Mouse (Mus musculus): ENCODE results near the gene Olfr828.
A peak's percentile ranks its signal among the peaks of the same experiment; 100 is the strongest.

Olfr828 gene

DNA sequence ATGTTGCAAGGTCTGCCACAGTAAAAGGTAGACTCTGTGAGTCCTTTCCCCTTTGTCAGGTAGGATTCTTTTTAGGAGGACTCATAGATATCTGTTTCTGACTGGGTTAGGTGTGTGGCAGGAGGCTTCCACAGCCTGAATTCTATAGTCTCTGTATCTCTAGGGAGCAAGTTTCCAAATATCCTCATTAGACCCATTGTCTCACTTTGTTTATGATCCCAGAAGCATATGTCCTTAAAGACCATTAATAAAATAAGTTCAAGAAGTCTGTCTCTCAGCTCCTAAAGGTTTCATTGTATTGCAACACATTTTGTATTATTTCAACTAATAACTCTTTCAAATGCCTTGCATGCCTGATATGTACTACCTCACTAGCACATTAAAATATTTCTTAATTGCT is at the start of gene Olfr828:
Gene Olfr828 (minus strand): TSS at position 101 of the 400 bp plus-strand sequence.
- DNase-seq (ENCODE audit: low spot score in 2 of 2), result no peak

DNA sequence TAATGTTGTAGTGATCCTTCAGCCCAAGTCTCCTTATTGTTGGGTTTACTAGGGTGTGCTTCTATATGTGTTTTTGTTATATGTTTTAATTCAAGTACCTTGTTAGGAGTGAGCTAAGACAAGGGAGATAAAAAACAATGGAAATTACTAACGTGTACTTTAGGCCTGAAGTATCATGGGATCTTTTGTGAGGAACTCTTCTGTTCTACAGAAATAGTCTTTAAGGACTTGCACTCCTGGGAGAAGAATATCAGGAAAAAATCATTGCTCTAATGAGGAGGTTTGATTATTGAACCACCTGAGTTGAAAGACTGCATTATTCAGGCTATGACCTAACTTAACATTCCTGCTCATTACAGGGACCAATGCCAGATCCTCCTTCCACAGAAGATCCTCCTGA is 35.3 kb upstream of the Olfr828 start, which contains the start of gene Olfr829:
Gene Olfr829 (plus strand): TSS at position 301 of the 400 bp plus-strand sequence.
- no peak for DNase-seq (ENCODE audit: low spot score in 2 of 2)

DNA sequence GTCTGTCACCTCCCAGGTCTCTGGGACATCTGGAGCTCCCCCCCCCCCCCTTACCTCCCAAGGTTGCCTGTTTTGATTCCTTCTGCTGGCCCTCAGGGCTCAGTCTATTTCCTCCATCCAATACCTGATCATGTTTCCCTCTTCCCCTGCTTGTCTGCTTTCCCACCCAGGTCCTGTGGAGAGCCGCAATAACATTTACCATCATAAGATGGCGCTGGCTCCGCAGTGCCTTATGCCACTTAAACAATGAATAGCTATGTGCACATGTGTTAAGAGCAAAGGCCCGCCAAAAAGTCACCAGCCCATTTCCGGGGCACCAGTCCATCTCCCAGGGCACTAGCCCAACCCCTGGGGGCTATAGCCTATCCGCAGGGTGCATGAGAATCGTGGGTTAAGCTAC is 34.0 kb downstream of the Olfr828 start:
- no peak for DNase-seq (ENCODE audit: low spot score in 2 of 2)

DNA sequence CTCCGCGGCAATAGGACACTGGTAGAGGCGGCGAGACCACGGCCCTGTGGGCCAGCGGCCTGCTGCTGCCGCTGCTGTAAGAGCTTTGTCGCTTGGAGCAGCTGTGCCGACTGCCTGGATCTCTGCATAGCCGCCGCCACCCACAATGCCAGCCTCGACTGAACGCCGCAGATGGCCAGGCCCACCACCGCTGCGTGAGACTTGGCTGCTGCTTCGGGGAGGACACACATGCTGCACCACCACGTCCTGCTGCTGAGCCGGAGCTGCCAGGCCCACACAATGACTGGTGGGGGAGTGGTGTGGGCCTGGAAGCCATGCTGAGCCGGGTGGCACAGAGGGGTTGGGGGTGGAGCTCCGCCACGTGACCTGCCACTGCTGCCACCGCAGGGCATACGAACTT is 39.9 kb downstream of the Olfr828 start:
- DNase-seq (ENCODE audit: low spot score in 2 of 2), result peak; percentile 7 to 9

DNA sequence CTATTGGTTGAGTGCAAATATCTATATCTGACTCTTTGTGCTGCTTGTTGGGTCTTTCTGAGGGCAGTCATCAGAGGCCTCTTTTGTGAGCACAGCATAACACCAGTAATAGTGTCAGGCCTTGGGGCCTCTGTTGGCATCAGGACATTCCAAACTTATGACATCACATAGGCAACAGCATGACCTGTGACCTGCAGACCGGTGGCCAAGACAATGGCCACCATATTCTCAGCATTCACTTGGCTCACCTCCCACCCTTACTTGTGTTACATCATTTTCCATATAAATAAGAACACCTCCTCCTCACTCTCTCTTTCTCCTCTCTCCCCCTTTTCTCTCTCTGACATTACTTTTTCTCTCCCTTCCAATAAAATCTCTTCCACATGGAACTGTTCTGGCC is 40.3 kb downstream of the Olfr828 start:
- no peak for DNase-seq (ENCODE audit: low spot score in 2 of 2)
